9 mouse cellular contexts compared by ENCODE assay signal in the genomic region with DNA sequence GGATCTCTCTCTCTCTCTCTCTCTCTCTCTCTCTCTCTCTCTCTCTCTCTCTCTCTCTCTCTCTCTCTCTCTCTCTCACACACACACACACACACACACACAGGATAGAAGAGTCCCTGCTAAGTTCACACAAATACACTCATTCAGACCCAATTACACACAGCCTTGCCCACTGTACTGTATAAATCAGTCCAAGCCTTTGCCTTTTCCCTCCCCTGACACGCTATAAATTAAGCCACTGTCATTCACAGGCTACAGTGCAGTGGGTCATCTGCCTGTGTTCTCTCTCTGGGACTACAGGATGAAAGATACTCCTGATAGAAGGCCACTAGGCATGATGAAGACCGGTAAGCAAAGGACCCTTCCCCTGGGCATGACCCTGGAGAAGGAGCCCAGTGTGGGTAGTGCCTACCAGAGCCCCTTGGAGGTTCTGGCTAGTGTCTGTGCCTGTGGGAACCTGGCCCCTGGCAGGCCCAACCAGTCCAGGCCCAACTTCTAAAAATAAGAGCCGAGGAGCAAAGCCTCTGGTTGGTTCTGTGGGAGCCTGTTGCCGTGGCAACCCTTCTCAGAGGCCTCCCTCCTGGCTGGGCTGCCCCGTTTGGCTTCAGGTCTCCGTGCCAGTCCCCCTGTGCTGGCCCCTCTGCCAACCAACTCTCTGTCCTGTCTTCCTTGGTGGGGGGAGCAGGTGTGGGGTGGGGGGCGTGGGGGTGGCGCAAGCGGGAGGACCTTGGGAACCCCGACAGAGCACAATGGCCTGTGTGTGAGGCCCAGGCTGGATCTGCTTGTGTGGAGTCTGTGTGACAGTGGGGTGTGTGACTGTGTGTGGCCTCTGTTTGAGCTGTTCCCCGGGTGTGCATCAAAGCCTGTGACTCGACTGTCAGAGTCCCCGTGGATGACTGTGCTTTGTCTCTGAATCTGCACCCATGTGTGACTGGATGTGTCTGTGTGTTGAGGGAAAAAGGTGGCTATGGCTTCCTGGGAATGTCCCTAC. TPM values are rescaled to one million over a fixed set of nuclear protein-coding genes. Genes with fewer than 3 reads are reported as not detected.
DNase-seq lines count a peak whose midpoint lies in the region; ATAC-seq and TF ChIP-seq lines count a peak whose summit lies in the region.
"Had no signal": no experiment of that assay in that cellular context is flagged by ENCODE, and none has a peak within 500 bp of the region (broad histone marks: within the 10 kb centered on the region; RNA-seq: fewer than 3 reads in every experiment).

No protein-coding gene starts in this region.

- no peak for TF ChIP-seq CTCF in intestine, postnatal 0 days (IDR thresholded peaks at IDR 0.05; ENCODE audit: low read depth)

- ATAC-seq in intestine, embryonic 15.5 days: peak; percentile 25; the same call in 1 of the 2 replicates
- ATAC-seq in intestine, postnatal 0 days: no peak
- peak; percentile 81; the same call in 1 of the 2 replicates for ATAC-seq in embryonic facial prominence, embryonic 12.5 days (ENCODE audit: insufficient number of reproducible peaks, insufficient read depth, low FRiP score, low TSS enrichment)
- ATAC-seq in liver, embryonic 12.5 days: no peak

- H3K36me3 ChIP-seq in intestine, embryonic 15.5 days: no peaks in the 10 kb centered on the region
- H3K36me3 ChIP-seq in intestine, postnatal 0 days (ENCODE audit: control insufficient read depth, insufficient read depth): no peaks in the 10 kb centered on the region
- no peaks in the 10 kb centered on the region for H3K36me3 ChIP-seq in embryonic facial prominence, embryonic 12.5 days
- H3K36me3 ChIP-seq in liver, embryonic 12.5 days: no peaks in the 10 kb centered on the region
- H3K36me3 ChIP-seq: G1E had no signal

- H3K4me2 ChIP-seq in intestine, embryonic 15.5 days (replicated peaks): no peak overlapping the region
- no peak overlapping the region for H3K4me2 ChIP-seq in intestine, postnatal 0 days (replicated peaks; ENCODE audit: low read depth)
- no peak overlapping the region for H3K4me2 ChIP-seq in embryonic facial prominence, embryonic 12.5 days (replicated peaks)
- H3K4me2 ChIP-seq in liver, embryonic 12.5 days: no peak overlapping the region

- H3K27ac ChIP-seq in intestine, embryonic 15.5 days: no peak overlapping the region
- no peak overlapping the region for H3K27ac ChIP-seq in intestine, postnatal 0 days (ENCODE audit: low read depth, low read length)
- H3K27ac ChIP-seq in embryonic facial prominence, embryonic 12.5 days: no peak overlapping the region
- no peak overlapping the region for H3K27ac ChIP-seq in liver, embryonic 12.5 days

- H3K4me3 ChIP-seq in intestine, embryonic 15.5 days (replicated peaks): no peak overlapping the region
- H3K4me3 ChIP-seq in intestine, postnatal 0 days (ENCODE audit: low read depth, low read length): no peak overlapping the region
- H3K4me3 ChIP-seq in embryonic facial prominence, embryonic 12.5 days: no peak overlapping the region
- H3K4me3 ChIP-seq in liver, embryonic 12.5 days: no peak overlapping the region

- 0 out of 2 replicates have a peak, but pooled peaks cover 5% of the 10 kb centered on the region for H3K4me1 ChIP-seq in intestine, embryonic 15.5 days (replicated peaks)
- H3K4me1 ChIP-seq in intestine, postnatal 0 days (replicated peaks; ENCODE audit: control insufficient read depth, insufficient read depth, low read length): no peaks in the 10 kb centered on the region
- H3K4me1 ChIP-seq in embryonic facial prominence, embryonic 12.5 days: peaks cover 12% of the 10 kb centered on the region
- no peaks in the 10 kb centered on the region for H3K4me1 ChIP-seq in liver, embryonic 12.5 days

- H3K27me3 ChIP-seq in intestine, embryonic 15.5 days (replicated peaks): no peaks in the 10 kb centered on the region; the same call in 1 of the 2 replicates
- peaks cover 4% of the 10 kb centered on the region; the same call in 1 of the 2 replicates for H3K27me3 ChIP-seq in intestine, postnatal 0 days (replicated peaks; ENCODE audit: control insufficient read depth, insufficient read depth, low read length)
- peaks cover 11% of the 10 kb centered on the region; the same call in 1 of the 2 replicates for H3K27me3 ChIP-seq in embryonic facial prominence, embryonic 12.5 days
- peaks cover 75% of the 10 kb centered on the region for H3K27me3 ChIP-seq in liver, embryonic 12.5 days (replicated peaks)

- no peaks in the 10 kb centered on the region for H3K9me3 ChIP-seq in intestine, embryonic 15.5 days
- no peaks in the 10 kb centered on the region for H3K9me3 ChIP-seq in intestine, postnatal 0 days (ENCODE audit: control insufficient read depth)
- no peaks in the 10 kb centered on the region for H3K9me3 ChIP-seq in embryonic facial prominence, embryonic 12.5 days
- H3K9me3 ChIP-seq in liver, embryonic 12.5 days (replicated peaks): no peaks in the 10 kb centered on the region
- H3K9me3 ChIP-seq: G1E had no signal

- intact Hi-C loops in gastrocnemius, postnatal 14 days (cut with DNase I; ENCODE audit: low total_unique reads): loop anchor here (10.0 kb wide), 1 partner anchor 217 kb away; no protein-coding TSS in a partner anchor

- H3K9ac ChIP-seq in intestine, embryonic 15.5 days: no peak overlapping the region
- no peak overlapping the region for H3K9ac ChIP-seq in intestine, postnatal 0 days (ENCODE audit: low read depth, low read length)
- H3K9ac ChIP-seq in embryonic facial prominence, embryonic 12.5 days: no peak overlapping the region
- no peak overlapping the region for H3K9ac ChIP-seq in liver, embryonic 12.5 days

- peak; percentile 88 for DNase-seq in layer of hippocampus, adult 9-11 months
- DNase-seq in neural tube, embryonic 10.5 days (ENCODE audit: extremely low spot score, low spot score): peak; percentile 58
- DNase-seq in gastrocnemius, postnatal 14 days: no peak
- no peak for DNase-seq in gastrocnemius, adult 8-10 months (ENCODE audit: low spot score in 2 of 2)

- WGBS in intestine, embryonic 15.5 days: 47% methylated on average over 13 of the region's 13 CpGs
- WGBS in intestine, postnatal 0 days: 50% methylated on average over 13 of the region's 13 CpGs
- WGBS in embryonic facial prominence, embryonic 12.5 days: 44% methylated on average over 13 of the region's 13 CpGs
- WGBS in liver, embryonic 12.5 days (ENCODE audit: insufficient replicate concordance): 56% methylated on average over 13 of the region's 13 CpGs

RNA-seq across cellular contexts. Expression of gene Adgrb2, which starts 17.4 kb away (rescaled TPM):
- 2.2 and 2.6 TPM in 2 replicates for polyA plus RNA-seq in intestine, embryonic 15.5 days (2015; fragmentation: Nextera tagmentation; extraction: Ambion mirVana)
- 0.43 and 0.70 TPM in 2 replicates for polyA plus RNA-seq in intestine, postnatal 0 days (2015; fragmentation: Nextera tagmentation; extraction: Ambion mirVana)
- 7.6 and 8.2 TPM in 2 replicates for polyA plus RNA-seq in embryonic facial prominence, embryonic 12.5 days (2016; fragmentation: Nextera tagmentation; extraction: Ambion mirVana)
- total RNA-seq in gastrocnemius, postnatal 14 days (2021): 1 to 10 TPM; 1.0 to 1.5 TPM
- 1 to 10 TPM in 2 of 4 experiments, under 1 TPM in 2; 0.29 to 2.3 (median 1.1) TPM for total RNA-seq in gastrocnemius, adult 8-10 months (2022)
- 0.17 and 0.92 TPM in 2 replicates for polyA plus RNA-seq in liver, embryonic 12.5 days (2016; fragmentation: Nextera tagmentation; extraction: Ambion mirVana)
- polyA plus RNA-seq: G1E had no signal

RNA-seq across cellular contexts. Expression of gene Spocd1, which starts 38.3 kb away (rescaled TPM):
- 0.09 TPM in 1 of 2 replicates, not detected in the other for polyA plus RNA-seq in intestine, embryonic 15.5 days (2015; fragmentation: Nextera tagmentation; extraction: Ambion mirVana)
- not detected in 2 replicates for polyA plus RNA-seq in intestine, postnatal 0 days (2015; fragmentation: Nextera tagmentation; extraction: Ambion mirVana)
- 0.06 TPM in 1 of 2 replicates, not detected in the other for polyA plus RNA-seq in embryonic facial prominence, embryonic 12.5 days (2016; fragmentation: Nextera tagmentation; extraction: Ambion mirVana)
- not detected for total RNA-seq in gastrocnemius, postnatal 14 days (2021)
- not detected for total RNA-seq in gastrocnemius, adult 8-10 months (2022)
- polyA plus RNA-seq in liver, embryonic 12.5 days (2016; fragmentation: Nextera tagmentation; extraction: Ambion mirVana): 0.04 TPM in 2 replicates
- total RNA-seq: G1E had no signal
- polyA plus RNA-seq: G1E had no signal

Comparison
In these comparisons a context has a peak if more than half of its experiments do, and no peak if none do; other contexts are left out.
1. ATAC-seq: peak in intestine, embryonic 15.5 days (single experiment) and embryonic facial prominence, embryonic 12.5 days (single experiment); none in intestine, postnatal 0 days (single experiment) and liver, embryonic 12.5 days (single experiment).
2. DNase-seq: peak in layer of hippocampus, adult 9-11 months (single experiment) and neural tube, embryonic 10.5 days (single experiment); none in gastrocnemius, postnatal 14 days (single experiment) and gastrocnemius, adult 8-10 months (0 of 2).